Mouse (Mus musculus): Measurements from ENCODE around the gene Twist2. TPM values are rescaled to one million over a fixed set of nuclear protein-coding genes. Genes with fewer than 3 reads are reported as not detected.

Gene Twist2
- polyA plus RNA-seq, 1 experiment: 1.6 TPM

- H3K27ac ChIP-seq (ENCODE audit: insufficient read depth, low read length): no peak overlapping the region
- no peaks in the 10 kb centered on the region for H3K4me1 ChIP-seq (ENCODE audit: control insufficient read depth, insufficient read depth, low read length)
- TF ChIP-seq POLR2A (IDR thresholded peaks at IDR 0.05; ENCODE audit: extremely low read depth, insufficient read depth, low read length) (no peak), CTCF (IDR thresholded peaks at IDR 0.05; ENCODE audit: extremely low read depth, insufficient read depth, low read length) (no peak)
- no peak overlapping the region for H3K4me3 ChIP-seq (ENCODE audit: insufficient read depth, low read length)
Measured at GRCm38 (mm10) chr1:91861511-91861910, 60.2 kb downstream of the Twist2 start.

GRCm38 (mm10) chr1:91866001-91866400 lies 64.7 kb downstream of the Twist2 start:
- H3K27ac ChIP-seq (ENCODE audit: insufficient read depth, low read length): no peak overlapping the region
- no peaks in the 10 kb centered on the region for H3K4me1 ChIP-seq (ENCODE audit: control insufficient read depth, insufficient read depth, low read length)
- no peak overlapping the region for H3K4me3 ChIP-seq (ENCODE audit: insufficient read depth, low read length)
- TF ChIP-seq CTCF (IDR thresholded peaks at IDR 0.05; ENCODE audit: extremely low read depth, insufficient read depth, low read length) (no peak), POLR2A (IDR thresholded peaks at IDR 0.05; ENCODE audit: extremely low read depth, insufficient read depth, low read length) (no peak)

GRCm38 (mm10) chr1:91871101-91871500 lies 69.8 kb downstream of the Twist2 start:
- Histone ChIP-seq H3K4me1 (ENCODE audit: control insufficient read depth, insufficient read depth, low read length) (no peaks in the 10 kb centered on the region), H3K27ac (ENCODE audit: insufficient read depth, low read length) (no peak overlapping the region), H3K4me3 (ENCODE audit: insufficient read depth, low read length) (no peak overlapping the region)
- TF ChIP-seq POLR2A (IDR thresholded peaks at IDR 0.05; ENCODE audit: extremely low read depth, insufficient read depth, low read length) (no peak), CTCF (IDR thresholded peaks at IDR 0.05; ENCODE audit: extremely low read depth, insufficient read depth, low read length) (no peak)

- Histone ChIP-seq H3K4me3 (ENCODE audit: insufficient read depth, low read length) (no peak overlapping the region), H3K4me1 (ENCODE audit: control insufficient read depth, insufficient read depth, low read length) (no peaks in the 10 kb centered on the region), H3K27ac (ENCODE audit: insufficient read depth, low read length) (no peak overlapping the region)
- TF ChIP-seq POLR2A (IDR thresholded peaks at IDR 0.05; ENCODE audit: extremely low read depth, insufficient read depth, low read length) (no peak), CTCF (IDR thresholded peaks at IDR 0.05; ENCODE audit: extremely low read depth, insufficient read depth, low read length) (no peak)
Measured at GRCm38 (mm10) chr1:91872388-91873059, 71.3 kb downstream of the Twist2 start.

- TF ChIP-seq POLR2A (IDR thresholded peaks at IDR 0.05; ENCODE audit: extremely low read depth, insufficient read depth, low read length) (no peak), CTCF (IDR thresholded peaks at IDR 0.05; ENCODE audit: extremely low read depth, insufficient read depth, low read length) (no peak)
- no peaks in the 10 kb centered on the region for H3K4me1 ChIP-seq (ENCODE audit: control insufficient read depth, insufficient read depth, low read length)
- H3K27ac ChIP-seq (ENCODE audit: insufficient read depth, low read length): no peak overlapping the region
Measured at GRCm38 (mm10) chr1:91873572-91874285, 72.5 kb downstream of the Twist2 start.

GRCm38 (mm10) chr1:91874633-91875032 lies 73.4 kb downstream of the Twist2 start:
- peaks cover 3% of the 10 kb centered on the region; the same call in 1 of the 2 replicates for H3K4me1 ChIP-seq (ENCODE audit: control insufficient read depth, insufficient read depth, low read length)
- TF ChIP-seq POLR2A (IDR thresholded peaks at IDR 0.05; ENCODE audit: extremely low read depth, insufficient read depth, low read length): no peak
- peak; percentile 73 for TF ChIP-seq CTCF (IDR thresholded peaks at IDR 0.05; ENCODE audit: extremely low read depth, insufficient read depth, low read length)
- H3K4me3 ChIP-seq (ENCODE audit: insufficient read depth, low read length): no peak overlapping the region
- H3K27ac ChIP-seq (ENCODE audit: insufficient read depth, low read length): no peak overlapping the region

More at GRCm38 (mm10) chr1:91873572-91874285, 72.5 kb downstream of the Twist2 start:
- no peak overlapping the region for H3K4me3 ChIP-seq (ENCODE audit: insufficient read depth, low read length)

GRCm38 (mm10) chr1:91875042-91875720 lies 73.9 kb downstream of the Twist2 start:
- no peak overlapping the region for H3K27ac ChIP-seq (ENCODE audit: insufficient read depth, low read length)
- H3K4me1 ChIP-seq (ENCODE audit: control insufficient read depth, insufficient read depth, low read length): peaks cover 5% of the 10 kb centered on the region; the same call in 1 of the 2 replicates
- H3K4me3 ChIP-seq (ENCODE audit: insufficient read depth, low read length): no peak overlapping the region
- no peak for TF ChIP-seq POLR2A (IDR thresholded peaks at IDR 0.05; ENCODE audit: extremely low read depth, insufficient read depth, low read length)
- TF ChIP-seq CTCF (IDR thresholded peaks at IDR 0.05; ENCODE audit: extremely low read depth, insufficient read depth, low read length): no peak

GRCm38 (mm10) chr1:91878696-91879095 lies 77.4 kb downstream of the Twist2 start:
- Histone ChIP-seq H3K4me3 (ENCODE audit: insufficient read depth, low read length) (no peak overlapping the region), H3K27ac (ENCODE audit: insufficient read depth, low read length) (no peak overlapping the region), H3K4me1 (ENCODE audit: control insufficient read depth, insufficient read depth, low read length) (peaks cover 10% of the 10 kb centered on the region)
- TF ChIP-seq CTCF (IDR thresholded peaks at IDR 0.05; ENCODE audit: extremely low read depth, insufficient read depth, low read length): no peak
- no peak for TF ChIP-seq POLR2A (IDR thresholded peaks at IDR 0.05; ENCODE audit: extremely low read depth, insufficient read depth, low read length)

GRCm38 (mm10) chr1:91880156-91880555 lies 78.9 kb downstream of the Twist2 start:
- no peak overlapping the region for H3K4me3 ChIP-seq (ENCODE audit: insufficient read depth, low read length)
- peak overlapping the region; percentile 87 for H3K27ac ChIP-seq (ENCODE audit: insufficient read depth, low read length)
- H3K4me1 ChIP-seq (ENCODE audit: control insufficient read depth, insufficient read depth, low read length): peaks cover 10% of the 10 kb centered on the region
- no peak for TF ChIP-seq POLR2A (IDR thresholded peaks at IDR 0.05; ENCODE audit: extremely low read depth, insufficient read depth, low read length)

All from cortical plate, adult 2 months (tissue).